In genomic region chr9:44326371-44327063, GRCm38 (mm10) we compare ENCODE assay signal across 8 mouse cellular contexts. TPM values are rescaled to one million over a fixed set of nuclear protein-coding genes. Genes with fewer than 3 reads are reported as not detected.
DNase-seq lines count a peak whose midpoint lies in the region; ATAC-seq lines count a peak whose summit lies in the region.

No protein-coding gene starts in this region.

- H3K9me3 ChIP-seq in hindbrain, embryonic 13.5 days, result no peaks in the 10 kb centered on the region

- H3K36me3 ChIP-seq in hindbrain, embryonic 13.5 days, result peaks cover 28% of the 10 kb centered on the region

- under 1% methylated on average over 38 of the region's 38 CpGs for WGBS in hindbrain, embryonic 13.5 days

- H3K4me3 ChIP-seq in hindbrain, embryonic 13.5 days, result peak overlapping the region; percentile 86

- ATAC-seq in hindbrain, embryonic 13.5 days (ENCODE audit: low FRiP score), result peak; percentile 94

- DNase-seq in R1 (ENCODE audit: low read depth, low spot score), result peak; percentile 95
- peak; percentile 84 to 85 for DNase-seq in cerebellum, postnatal 36 days
- peak; percentile 63 to 75 for DNase-seq in frontal cortex, postnatal 25 days (ENCODE audit: low spot score in 2 of 2)
- peak; percentile 69 to 87 for DNase-seq in layer of hippocampus, postnatal 14 days (ENCODE audit: low spot score in 2 of 2)
- DNase-seq in lung, postnatal 14 days, result peak; percentile 84
- peak; percentile 79 for DNase-seq in retina, adult 2 months (ENCODE audit: low read depth, low spot score)
- peak; percentile 77 for DNase-seq in thymus, postnatal 25 days

- H3K27ac ChIP-seq in hindbrain, embryonic 13.5 days, result peak overlapping the region; percentile 94

- peaks cover 15% of the 10 kb centered on the region for H3K4me1 ChIP-seq in hindbrain, embryonic 13.5 days (replicated peaks)

- H3K27me3 ChIP-seq in hindbrain, embryonic 13.5 days, result no peaks in the 10 kb centered on the region

- H3K9ac ChIP-seq in hindbrain, embryonic 13.5 days, result peak overlapping the region; percentile 92

- H3K4me2 ChIP-seq in hindbrain, embryonic 13.5 days, result peak overlapping the region; percentile 88

RNA-seq across cellular contexts. Expression of gene Dpagt1, which starts 0.7 kb away (rescaled TPM):
- polyA plus RNA-seq in hindbrain, embryonic 13.5 days (2015; fragmentation: Nextera tagmentation; extraction: Ambion mirVana), result 37.0 and 40.4 TPM in 2 replicates
- total RNA-seq in layer of hippocampus, postnatal 14 days (2021), result 10 to 100 TPM; 16.2 to 16.3 TPM

RNA-seq across cellular contexts. Expression of gene C2cd2l, which starts 6.4 kb away (rescaled TPM):
- 19.1 and 21.6 TPM in 2 replicates for polyA plus RNA-seq in hindbrain, embryonic 13.5 days (2015; fragmentation: Nextera tagmentation; extraction: Ambion mirVana)
- total RNA-seq in layer of hippocampus, postnatal 14 days (2021), result 100 to 1,000 TPM; 128 to 144 TPM

RNA-seq across cellular contexts. Expression of gene H2afx, which starts 8.0 kb away (rescaled TPM):
- 145 and 151 TPM in 2 replicates for polyA plus RNA-seq in hindbrain, embryonic 13.5 days (2015; fragmentation: Nextera tagmentation; extraction: Ambion mirVana)
- total RNA-seq in layer of hippocampus, postnatal 14 days (2021), result 10 to 100 TPM; 50.5 to 59.1 TPM

RNA-seq across cellular contexts. Expression of gene Hmbs, which starts 17.5 kb away (rescaled TPM):
- polyA plus RNA-seq in hindbrain, embryonic 13.5 days (2015; fragmentation: Nextera tagmentation; extraction: Ambion mirVana), result 66.8 and 70.8 TPM in 2 replicates
- 10 to 100 TPM; 22.6 to 22.8 TPM for total RNA-seq in layer of hippocampus, postnatal 14 days (2021)

RNA-seq across cellular contexts. Expression of gene Hinfp, which starts 21.0 kb away (rescaled TPM):
- polyA plus RNA-seq in hindbrain, embryonic 13.5 days (2015; fragmentation: Nextera tagmentation; extraction: Ambion mirVana), result 31.4 and 36.6 TPM in 2 replicates
- total RNA-seq in layer of hippocampus, postnatal 14 days (2021), result 10 to 100 TPM; 26.0 to 28.5 TPM

Comparison
In these comparisons a context has a peak if more than half of its experiments do, and no peak if none do; other contexts are left out.
1. Peak in every context shown above with its lines: DNase-seq, ATAC-seq, H3K4me3 ChIP-seq and H3K27ac ChIP-seq.